1 mouse cellular context compared by ENCODE assay signal in genomic region chr14:76110396-76111221, GRCm38 (mm10).
A peak's percentile ranks its signal among the peaks of the same experiment; 100 is the strongest.
TF ChIP-seq lines count a peak whose summit lies in the region.

Gpalpp1 (minus strand) TSS chr14:76110760.
Nufip1 (plus strand) TSS chr14:76110891.

TF ChIP-seq in MEL, 35 proteins besides CTCF, POLR2A, EP300 and RAD21 (continued from another document):
- TF ChIP-seq MAFK (IDR thresholded peaks at IDR 0.05; ENCODE audit: borderline replicate concordance, low read depth, low read length) (no peak), SIN3A (IDR thresholded peaks at IDR 0.05; ENCODE audit: low read length) (peak; percentile 100), MEF2A (IDR thresholded peaks at IDR 0.05; ENCODE audit: extremely low read depth, insufficient replicate concordance, low read depth, low read length, poor library complexity, severe bottlenecking) (no peak), ZC3H11A (IDR thresholded peaks at IDR 0.05; ENCODE audit: low read depth, low read length) (no peak), TCF12 (IDR thresholded peaks at IDR 0.05; ENCODE audit: low read depth, low read length) (peak; percentile 49; the same call in 1 of the 2 replicates), GATA1 (IDR thresholded peaks at IDR 0.05; ENCODE audit: low read depth, low read length) (0 out of 2 replicates have a peak, but pooled peaks have one; percentile 19), E2F4 (IDR thresholded peaks at IDR 0.05; ENCODE audit: borderline replicate concordance, low read depth, low read length) (no peak), GABPA (IDR thresholded peaks at IDR 0.05; ENCODE audit: low read depth, low read length) (no peak), CHD1 (IDR thresholded peaks at IDR 0.05; ENCODE audit: low read depth, low read length) (no peak), TBP (IDR thresholded peaks at IDR 0.05; ENCODE audit: low read depth, low read length) (peak; percentile 90), ZNF384 (IDR thresholded peaks at IDR 0.05; ENCODE audit: low read depth, low read length) (no peak), CHD2 (IDR thresholded peaks at IDR 0.05; ENCODE audit: low read length) (0 out of 2 replicates have a peak, but pooled peaks have one; percentile 21), ETS1 (IDR thresholded peaks at IDR 0.05; ENCODE audit: low read depth, low read length) (peak; percentile 29; the same call in 1 of the 2 replicates)
